Mouse (Mus musculus) heart, embryonic 14.5 days (tissue): ENCODE results near the gene Polr1a. TPM values are rescaled to one million over a fixed set of nuclear protein-coding genes. Genes with fewer than 3 reads are reported as not detected.

Experiments
- ATAC-seq: fragments of 200-750 bp; cut with Nextera tagmentation; 2 replicates; pipeline ENCODE4 v1.8.0; 2017; ENCODE audit warnings: low read depth, moderate TSS enrichment; ENCODE audit not compliant: insufficient number of reproducible peaks, insufficient read depth, low FRiP score
- H3K27ac ChIP-seq, 2 experiments: fragments of 200-500 bp in 1 of 2; fragments of 300-500 bp in 1 of 2; sonication (generic) in 1 of 2; replicated peaks in 1 of 2; 2 replicates each; pipeline ENCODE4 v1.5.1; 2012 to 2014; ENCODE audit warnings: low read depth in 2 of 2, low read length in 2 of 2, control low read depth in 1 of 2, mild to moderate bottlenecking in 1 of 2, mixed read lengths in 1 of 2; ENCODE audit not compliant: control insufficient read depth in 1 of 2, insufficient read depth in 1 of 2
- H3K27me3 ChIP-seq: fragments of 300-500 bp; sonication (generic); 2 replicates; pipeline ENCODE4 v1.6.1; 2014; ENCODE audit warnings: mild to moderate bottlenecking, low read length, control low read depth; ENCODE audit not compliant: control insufficient read depth, insufficient read depth
- H3K36me3 ChIP-seq: fragments of 300-500 bp; sonication (generic); 2 replicates; pipeline ENCODE4 v1.6.1; 2014; ENCODE audit warnings: mild to moderate bottlenecking, control low read depth, low read length, mixed read lengths; ENCODE audit not compliant: control insufficient read depth, insufficient read depth
- H3K4me1 ChIP-seq, 2 experiments: fragments of 200-500 bp in 1 of 2; fragments of 300-500 bp in 1 of 2; sonication (generic) in 1 of 2; 2 replicates each; pipeline ENCODE4 v1.6.1; 2012 to 2014; ENCODE audit warnings: low read length in 2 of 2, control low read depth in 1 of 2, mixed read lengths in 1 of 2; ENCODE audit not compliant: control insufficient read depth in 2 of 2, insufficient read depth in 2 of 2
- H3K4me2 ChIP-seq: fragments of 300-500 bp; sonication (generic); 2 replicates; pipeline ENCODE4 v1.6.1; 2014; ENCODE audit warnings: mild to moderate bottlenecking, low read length
- H3K4me3 ChIP-seq, 2 experiments: fragments of 200-500 bp in 1 of 2; fragments of 300-500 bp in 1 of 2; sonication (generic) in 1 of 2; 2 replicates each; pipeline ENCODE4 v1.5.1; 2012 to 2014; ENCODE audit warnings: low read length in 2 of 2, mild to moderate bottlenecking in 2 of 2, control low read depth in 1 of 2, low read depth in 1 of 2, moderate library complexity in 1 of 2; ENCODE audit not compliant: control insufficient read depth in 1 of 2, insufficient read depth in 1 of 2
- H3K9ac ChIP-seq: fragments of 300-500 bp; sonication (generic); 2 replicates; pipeline ENCODE4 v1.6.1; 2014; ENCODE audit warnings: mild to moderate bottlenecking, low read length
- H3K9me3 ChIP-seq: fragments of 300-500 bp; sonication (generic); 2 replicates; pipeline ENCODE4 v1.6.1; 2016; ENCODE audit warnings: low read length, control low read depth; ENCODE audit not compliant: control insufficient read depth
- WGBS: fragments of 180-500 bp; shearing (Covaris S2); extraction: QIAGEN DNeasy Blood & Tissue Kit; methylation state at CpG from one replicate; pipeline ENCODE4 v1.1.7; 2014; 5-methylcytosine and 5-hydroxymethylcytosine counted together
- polyA plus RNA-seq: library from polyadenylated mRNA; unstranded; fragments of >200 nt; fragmentation: Nextera tagmentation; extraction: Ambion mirVana; gene quantifications from 2 replicates; pipeline ENCODE4 v1.2.1, GENCODE M21; 2014

The Polr1a gene
- polyA plus RNA-seq, 1 experiment from 2014 or later, result 17.6 TPM

- Histone ChIP-seq H3K4me3 (no peak overlapping the region), H3K9me3 (no peaks in the 10 kb centered on the region), H3K36me3 (peaks cover 69% of the 10 kb centered on the region), H3K9ac (no peak overlapping the region), H3K27me3 (no peaks in the 10 kb centered on the region), H3K4me1 (peaks cover 12 to 38% of the 10 kb centered on the region in 2 experiments), H3K4me2 (no peak overlapping the region), H3K27ac (no peak overlapping the region)
- WGBS, result 77% methylated on average over 12 of the region's 12 CpGs
- ATAC-seq, result no peak
These were observed 22.1 kb downstream of the Polr1a start for GRCm38 (mm10) chr6:71930830-71931437.

GRCm38 (mm10) chr6:71932347-71932746, 23.5 kb downstream of the Polr1a start:
- Histone ChIP-seq H3K4me1 (peaks cover 16 to 44% of the 10 kb centered on the region in 2 experiments), H3K27me3 (no peaks in the 10 kb centered on the region), H3K27ac (no peak overlapping the region), H3K4me3 (no peak overlapping the region), H3K36me3 (peaks cover 70% of the 10 kb centered on the region), H3K9ac (no peak overlapping the region), H3K4me2 (no peak overlapping the region), H3K9me3 (no peaks in the 10 kb centered on the region)
- 53% methylated on average over 5 of the region's 5 CpGs for WGBS
- ATAC-seq, result no peak

GRCm38 (mm10) chr6:71934081-71934556, 25.3 kb downstream of the Polr1a start:
- Histone ChIP-seq H3K27ac (peak overlapping the region; percentile 77 to 79), H3K9ac (peak overlapping the region; percentile 48), H3K4me2 (no peak overlapping the region), H3K9me3 (no peaks in the 10 kb centered on the region), H3K4me1 (peaks cover 16 to 44% of the 10 kb centered on the region in 2 experiments), H3K4me3 (no peak overlapping the region), H3K27me3 (no peaks in the 10 kb centered on the region), H3K36me3 (peaks cover 77% of the 10 kb centered on the region)
- 15% methylated on average over 2 of the region's 2 CpGs for WGBS
- peak; percentile 76 for ATAC-seq

- no peak overlapping the region for H3K4me3 ChIP-seq
- 23% methylated on average over 2 of the region's 2 CpGs for WGBS
- H3K36me3 ChIP-seq, result peaks cover 71% of the 10 kb centered on the region
- H3K27ac ChIP-seq, result peak overlapping the region; percentile 28 to 79
- peaks cover 20 to 54% of the 10 kb centered on the region in 2 experiments for H3K4me1 ChIP-seq
- H3K9ac ChIP-seq, result peak overlapping the region; percentile 44; the same call in 1 of the 2 replicates
- ATAC-seq, result no peak
- H3K4me2 ChIP-seq, result no peak overlapping the region
- H3K27me3 ChIP-seq, result no peaks in the 10 kb centered on the region
- no peaks in the 10 kb centered on the region for H3K9me3 ChIP-seq
These were observed 26.9 kb downstream of the Polr1a start for GRCm38 (mm10) chr6:71935737-71936136.

- 87% methylated on average over 6 of the region's 6 CpGs for WGBS
- ATAC-seq, result no peak
- 0 out of 4 replicates have a peak overlapping the region, but pooled peaks of 1 of the 2 experiments have one; percentile 45 for H3K27ac ChIP-seq
- H3K9ac ChIP-seq, result no peak overlapping the region
- no peaks in the 10 kb centered on the region for H3K27me3 ChIP-seq
- no peaks in the 10 kb centered on the region for H3K9me3 ChIP-seq
- no peak overlapping the region for H3K4me2 ChIP-seq
- H3K36me3 ChIP-seq, result peaks cover 75% of the 10 kb centered on the region
- no peak overlapping the region for H3K4me3 ChIP-seq
- H3K4me1 ChIP-seq, result peaks cover 8 to 17% of the 10 kb centered on the region in 2 experiments
These were observed 32.1 kb downstream of the Polr1a start for GRCm38 (mm10) chr6:71940912-71941311.

- Histone ChIP-seq H3K9ac (no peak overlapping the region), H3K9me3 (no peaks in the 10 kb centered on the region), H3K4me3 (no peak overlapping the region), H3K27ac (no peak overlapping the region), H3K27me3 (no peaks in the 10 kb centered on the region), H3K4me2 (no peak overlapping the region), H3K4me1 (peaks cover 3 to 7% of the 10 kb centered on the region in 2 experiments), H3K36me3 (peaks cover 73% of the 10 kb centered on the region)
- 87% methylated on average over 6 of the region's 6 CpGs for WGBS
- no peak for ATAC-seq
These were observed 36.2 kb downstream of the Polr1a start for GRCm38 (mm10) chr6:71945101-71945500.

- Histone ChIP-seq H3K4me3 (no peak overlapping the region), H3K4me2 (no peak overlapping the region), H3K4me1 (peaks cover 0 to 6% of the 10 kb centered on the region in 2 experiments; a peak in 2 of 4 replicates), H3K27me3 (no peaks in the 10 kb centered on the region), H3K27ac (no peak overlapping the region), H3K9ac (no peak overlapping the region), H3K9me3 (no peaks in the 10 kb centered on the region), H3K36me3 (peaks cover 73% of the 10 kb centered on the region)
- no peak for ATAC-seq
- WGBS, result 94% methylated on average over 8 of the region's 8 CpGs
These were observed 37.3 kb downstream of the Polr1a start for GRCm38 (mm10) chr6:71946121-71946520.
